Mouse (Mus musculus): ENCODE measurements around the gene Ccdc185.

DNA sequence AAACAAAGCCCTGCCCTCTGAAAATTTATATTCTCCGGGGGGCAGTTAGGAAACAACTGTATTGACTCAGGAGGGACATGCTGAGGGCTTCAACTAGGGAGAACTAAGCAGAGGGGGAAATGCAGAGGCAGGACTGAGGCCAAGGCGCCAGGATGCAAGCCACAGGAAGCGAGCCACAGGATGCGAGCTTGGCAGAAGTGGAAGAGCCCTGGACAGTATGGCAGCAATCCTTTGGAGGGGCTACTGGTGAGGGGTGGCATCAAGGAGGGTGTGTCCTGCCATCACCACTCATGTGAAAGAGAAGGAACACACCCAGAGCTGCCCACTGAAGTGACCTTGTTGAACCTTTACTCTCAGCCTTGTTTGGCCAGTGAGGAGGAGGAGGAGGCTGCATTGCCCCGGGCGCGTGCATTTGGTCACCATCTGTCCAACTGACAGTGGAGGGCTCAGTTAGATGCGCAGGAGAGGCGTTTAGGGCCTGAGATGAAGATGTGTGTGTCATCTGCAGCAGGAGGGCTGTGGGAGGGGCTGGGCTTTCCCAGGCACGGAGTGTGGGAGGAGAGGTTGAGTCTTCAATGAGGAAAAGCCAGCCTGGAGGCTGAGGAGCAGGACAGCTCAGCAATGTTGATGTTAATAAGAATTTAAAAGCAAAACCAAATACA, 27.9 kb upstream of the Ccdc185 start:
- no peak for TF ChIP-seq CTCF (IDR thresholded peaks at IDR 0.05; ENCODE audit: low read depth)
- no peak for TF ChIP-seq EP300 (optimal IDR thresholded peaks at IDR 0.05)
